In the genomic region with DNA sequence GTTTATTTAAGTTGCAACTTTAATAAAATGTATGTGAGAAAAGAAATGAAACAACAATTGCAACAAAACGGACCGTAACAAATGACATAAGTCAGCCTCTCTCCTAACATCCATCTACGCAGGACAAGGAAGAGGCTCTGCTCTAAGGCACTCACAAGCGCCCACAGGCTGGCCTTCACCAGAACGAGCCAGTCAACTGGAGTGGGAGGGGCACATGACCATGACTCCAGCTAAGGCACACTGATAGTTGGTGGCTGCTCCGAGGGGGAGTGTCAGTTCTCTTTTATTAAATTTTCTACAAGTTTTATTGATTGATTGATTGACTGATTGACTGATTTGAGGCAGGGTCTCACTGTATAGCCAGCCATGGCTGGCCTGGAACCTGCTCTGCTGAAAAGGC, we compare ENCODE assay signal across 15 mouse cellular contexts.
"Had no signal": no experiment of that assay in that cellular context is flagged by ENCODE, and none has a peak within 500 bp of the region (broad histone marks: within the 10 kb centered on the region; RNA-seq: fewer than 3 reads in every experiment).

No protein-coding gene starts in this region.

- H3K36me3 ChIP-seq: neural tube, embryonic 12.5 days had no signal

- ATAC-seq: liver, postnatal 0 days; midbrain, embryonic 16.5 days had no signal

- H3K27ac ChIP-seq: midbrain, embryonic 10.5 days; midbrain, embryonic 12.5 days; neural tube, embryonic 12.5 days; stomach, embryonic 15.5 days; stomach, postnatal 0 days had no signal

- H3K27me3 ChIP-seq: midbrain, embryonic 12.5 days; neural tube, embryonic 12.5 days; stomach, embryonic 15.5 days had no signal

- H3K4me3 ChIP-seq: midbrain, embryonic 10.5 days; midbrain, embryonic 12.5 days; neural tube, embryonic 12.5 days; stomach, embryonic 15.5 days had no signal

- DNase-seq: liver, postnatal 0 days; lung, embryonic 14.5 days; lung, postnatal 10 days; lung, postnatal 4 days; midbrain, embryonic 14.5 days; right cerebral cortex, postnatal 14 days; thymus, adult 2 months; thymus, postnatal 25 days; thymus, postnatal 4 days had no signal

- H3K4me2 ChIP-seq: lung, embryonic 14.5 days; midbrain, embryonic 12.5 days; neural tube, embryonic 12.5 days; stomach, embryonic 15.5 days had no signal

- H3K9ac ChIP-seq: liver, postnatal 0 days; lung, embryonic 14.5 days; midbrain, embryonic 12.5 days; neural tube, embryonic 12.5 days; stomach, embryonic 15.5 days had no signal

- H3K9me3 ChIP-seq: midbrain, embryonic 10.5 days; midbrain, embryonic 12.5 days; neural tube, embryonic 12.5 days; stomach, embryonic 15.5 days had no signal
